Mouse (Mus musculus): Measurements from ENCODE around the gene Gm17555. TPM values are rescaled to one million over a fixed set of nuclear protein-coding genes. Genes with fewer than 3 reads are reported as not detected.

Gm17555 gene
- not detected for total RNA-seq (2023)

GRCm38 (mm10) chr2:126214800-126215199 is at the start of gene Gm17555:
TSS of gene Gm17555 (plus strand) at chr2:126215100.

Other genes starting within 250 kb of the Gm17555 start
- not detected for gene Fgf7, start 180.4 kb upstream of the Gm17555 start, total RNA-seq (2023)
- gene Fam227b, start 63.1 kb upstream of the Gm17555 start, total RNA-seq (2023), result not detected
- 6.6 TPM for gene Dtwd1, start 63.0 kb upstream of the Gm17555 start, total RNA-seq (2023)

Data from CD4-positive naive resting alpha-beta T cell, adult 76 days (primary cell).